22 mouse cellular contexts compared by ENCODE assay signal in genomic region chr1:180391575-180391945, GRCm38 (mm10).
"Had no signal": no experiment of that assay in that cellular context is flagged by ENCODE, and none has a peak within 500 bp of the region (broad histone marks: within the 10 kb centered on the region; RNA-seq: fewer than 3 reads in every experiment).

No protein-coding gene starts in this region.

- ATAC-seq: liver, postnatal 0 days; midbrain, embryonic 15.5 days had no signal

- H3K9ac ChIP-seq: limb, embryonic 12.5 days; limb, embryonic 15.5 days; liver, embryonic 14.5 days; liver, postnatal 0 days; lung, embryonic 14.5 days; midbrain, embryonic 12.5 days; midbrain, embryonic 15.5 days; neural tube, embryonic 13.5 days had no signal

- H3K36me3 ChIP-seq: midbrain, embryonic 12.5 days; midbrain, embryonic 15.5 days; neural tube, embryonic 13.5 days had no signal

- H3K9me3 ChIP-seq: limb, embryonic 12.5 days; limb, embryonic 15.5 days; midbrain, embryonic 12.5 days; midbrain, embryonic 15.5 days; neural tube, embryonic 13.5 days had no signal

- H3K27me3 ChIP-seq: limb, embryonic 12.5 days; limb, embryonic 15.5 days; midbrain, embryonic 12.5 days; midbrain, embryonic 15.5 days; neural tube, embryonic 13.5 days had no signal

- H3K27ac ChIP-seq: left cerebral cortex, adult 2 months; limb, embryonic 12.5 days; limb, embryonic 15.5 days; liver, embryonic 14.5 days; midbrain, embryonic 12.5 days; midbrain, embryonic 15.5 days; neural tube, embryonic 13.5 days; stomach, postnatal 0 days had no signal

- DNase-seq: kidney, adult 11 months; kidney, adult 8-10 months; kidney, postnatal 14 days; kidney, postnatal 4 days; layer of hippocampus, adult 9-11 months; layer of hippocampus, postnatal 36 days; left cerebral cortex, postnatal 4 days; liver, postnatal 0 days; lung, embryonic 14.5 days; retina, postnatal 1 day; right cerebral cortex, postnatal 25 days; spleen, adult 18-20 months; thymus, postnatal 36 days had no signal

- H3K4me3 ChIP-seq: left cerebral cortex, adult 2 months; limb, embryonic 12.5 days; limb, embryonic 15.5 days; midbrain, embryonic 12.5 days; midbrain, embryonic 15.5 days; neural tube, embryonic 13.5 days had no signal

- H3K4me2 ChIP-seq: limb, embryonic 12.5 days; limb, embryonic 15.5 days; liver, embryonic 11.5 days; lung, embryonic 14.5 days; midbrain, embryonic 12.5 days; midbrain, embryonic 15.5 days; neural tube, embryonic 13.5 days had no signal
